Comparison of ENCODE assay signal across 15 mouse cellular contexts in genomic region chr2:76504122-76504839, GRCm38 (mm10).
DNase-seq lines count a peak whose midpoint lies in the region; ATAC-seq and TF ChIP-seq lines count a peak whose summit lies in the region.
"Had no signal": no experiment of that assay in that cellular context is flagged by ENCODE, and none has a peak within 500 bp of the region (broad histone marks: within the 10 kb centered on the region; RNA-seq: fewer than 3 reads in every experiment).

No protein-coding gene starts in this region.

- peak; percentile 31; the same call in 1 of the 2 replicates for TF ChIP-seq EP300 in lung, postnatal 0 days (IDR thresholded peaks at IDR 0.05)

- no peak overlapping the region for H3K4me3 ChIP-seq in lung, postnatal 0 days (ENCODE audit: low read depth, low read length)
- no peak overlapping the region for H3K4me3 ChIP-seq in kidney, adult 2 months (ENCODE audit: insufficient read depth, low read depth, low read length)
- H3K4me3 ChIP-seq: midbrain, embryonic 15.5 days; stomach, embryonic 15.5 days had no signal

- H3K36me3 ChIP-seq in lung, postnatal 0 days (ENCODE audit: insufficient read depth, low read length), result no peaks in the 10 kb centered on the region
- H3K36me3 ChIP-seq in kidney, adult 2 months (ENCODE audit: control insufficient read depth, insufficient read depth, low read length), result no peaks in the 10 kb centered on the region; the same call in 1 of the 2 replicates
- H3K36me3 ChIP-seq: midbrain, embryonic 15.5 days; stomach, embryonic 15.5 days had no signal

- no peak for TF ChIP-seq POLR2A in kidney, adult 2 months (IDR thresholded peaks at IDR 0.05; ENCODE audit: low read depth, low read length)

- H3K4me1 ChIP-seq in lung, postnatal 0 days (ENCODE audit: insufficient read depth, low read depth, low read length), result no peaks in the 10 kb centered on the region
- H3K4me1 ChIP-seq in kidney, adult 2 months (ENCODE audit: control insufficient read depth, insufficient read depth, low read length), result peaks cover 3% of the 10 kb centered on the region; the same call in 1 of the 2 replicates
- H3K4me1 ChIP-seq: midbrain, embryonic 15.5 days; stomach, embryonic 15.5 days had no signal

- H3K4me2 ChIP-seq in lung, postnatal 0 days (replicated peaks; ENCODE audit: low read depth, low read length), result no peak overlapping the region
- H3K4me2 ChIP-seq: midbrain, embryonic 15.5 days; stomach, embryonic 15.5 days had no signal

- no peak for TF ChIP-seq CTCF in lung, postnatal 0 days (IDR thresholded peaks at IDR 0.05)
- no peak for TF ChIP-seq CTCF in kidney, adult 2 months (conservative IDR thresholded peaks at IDR 0.05; ENCODE audit: insufficient read depth, insufficient read length, low read depth, low read length)

- no peaks in the 10 kb centered on the region for H3K27me3 ChIP-seq in lung, postnatal 0 days (replicated peaks; ENCODE audit: insufficient read depth, low read length)
- H3K27me3 ChIP-seq in kidney, adult 2 months (replicated peaks; ENCODE audit: control insufficient read depth, insufficient read depth, low read length), result no peaks in the 10 kb centered on the region
- H3K27me3 ChIP-seq: CH12.LX; midbrain, embryonic 15.5 days; stomach, embryonic 15.5 days had no signal

- no peak overlapping the region for H3K9ac ChIP-seq in lung, postnatal 0 days (replicated peaks; ENCODE audit: low read depth)
- H3K9ac ChIP-seq: midbrain, embryonic 15.5 days; stomach, embryonic 15.5 days had no signal

- peak; percentile 43 for DNase-seq in lung, postnatal 0 days (ENCODE audit: low spot score)
- DNase-seq in lung, postnatal 10 days, result no peak
- DNase-seq in adrenal gland, adult 8-10 months, result peak; percentile 66
- peak; percentile 81 for DNase-seq in kidney, adult 2 months
- peak; percentile 24 to 27 for DNase-seq in layer of hippocampus, postnatal 36 days
- DNase-seq in urinary bladder, postnatal 25 days (ENCODE audit: low spot score), result no peak
- no peak for DNase-seq in urinary bladder, adult 2 months (ENCODE audit: low spot score)
- no peak for DNase-seq in left cerebral cortex, adult 8-10 months (ENCODE audit: low spot score in 2 of 2)
- DNase-seq: cerebellum, postnatal 36 days; heart, postnatal 36 days; right cerebral cortex, postnatal 25 days; thymus, postnatal 36 days had no signal

- peak overlapping the region; percentile 43 for H3K27ac ChIP-seq in lung, postnatal 0 days (ENCODE audit: low read length)
- H3K27ac ChIP-seq in kidney, adult 2 months (ENCODE audit: insufficient read depth, low read depth, low read length), result peak overlapping the region; percentile 78; the same call in 1 of the 2 replicates
- H3K27ac ChIP-seq: midbrain, embryonic 15.5 days; stomach, embryonic 15.5 days had no signal

- ATAC-seq in lung, postnatal 0 days, result peak; percentile 60; the same call in 1 of the 2 replicates
- ATAC-seq: midbrain, embryonic 15.5 days had no signal

- WGBS in lung, postnatal 0 days, result 42% methylated on average over 12 of the region's 12 CpGs
- WGBS in kidney, adult 2 months, result 12% methylated on average over 12 of the region's 12 CpGs

- no peaks in the 10 kb centered on the region for H3K9me3 ChIP-seq in lung, postnatal 0 days (ENCODE audit: low read length)
- H3K9me3 ChIP-seq: midbrain, embryonic 15.5 days; stomach, embryonic 15.5 days had no signal

Comparison
In these comparisons a context has a peak if more than half of its experiments do, and no peak if none do; other contexts are left out.
1. DNase-seq: peak in lung, postnatal 0 days (single experiment), adrenal gland, adult 8-10 months (single experiment), kidney, adult 2 months (single experiment) and layer of hippocampus, postnatal 36 days (2 of 2); none in lung, postnatal 10 days (single experiment), urinary bladder, postnatal 25 days (single experiment), urinary bladder, adult 2 months (single experiment) and left cerebral cortex, adult 8-10 months (0 of 2).